Mouse (Mus musculus): ENCODE results near the gene Zfp119b. TPM values are rescaled to one million over a fixed set of nuclear protein-coding genes. Genes with fewer than 3 reads are reported as not detected.

The Zfp119b gene
- polyA plus RNA-seq (2012; rRNA removed; ENCODE audit: low replicate concordance): 0.12 TPM in 1 of 2 replicates, not detected in the other

GRCm38 (mm10) chr17:55949400-55949799 lies at the start of gene Zfp119b:
Gene Zfp119b (minus strand): TSS chr17:55949500.

GRCm38 (mm10) chr17:55986030-55986961 lies 37.0 kb upstream of the Zfp119b start, which contains the start of gene Fsd1:
Gene Fsd1 (plus strand): TSS chr17:55986509.

GRCm38 (mm10) chr17:55969966-55970891 lies 20.9 kb upstream of the Zfp119b start, which contains the start of gene Shd:
Gene Shd (plus strand): TSS chr17:55970467.

GRCm38 (mm10) chr17:55958918-55959728 lies 9.8 kb upstream of the Zfp119b start, which contains the start of gene Yju2:
Gene Yju2 (plus strand): TSS chr17:55959099.

GRCm38 (mm10) chr17:55952447-55953027 lies 3.2 kb upstream of the Zfp119b start, which contains the start of gene Ebi3:
Gene Ebi3 (plus strand): TSS chr17:55952640.

Other genes starting within 250 kb of the Zfp119b start
- 0.14 and 0.64 TPM in 2 replicates for gene Pot1b, start 236.9 kb downstream of the Zfp119b start, polyA plus RNA-seq (2012; rRNA removed; ENCODE audit: low replicate concordance)
- 0.23 and 0.41 TPM in 2 replicates for gene Adgre4, start 199.5 kb downstream of the Zfp119b start, polyA plus RNA-seq (2012; rRNA removed; ENCODE audit: low replicate concordance)
- not detected in 2 replicates for gene Zfp119a, start 70.6 kb downstream of the Zfp119b start, polyA plus RNA-seq (2012; rRNA removed; ENCODE audit: low replicate concordance)
- gene Zfp959, start 57.4 kb downstream of the Zfp119b start, polyA plus RNA-seq (2012; rRNA removed; ENCODE audit: low replicate concordance): 0.09 and 0.28 TPM in 2 replicates
- 6.0 and 12.4 TPM in 2 replicates for gene Ebi3, start 3.1 kb upstream of the Zfp119b start, polyA plus RNA-seq (2012; rRNA removed; ENCODE audit: low replicate concordance)
- 4.0 and 4.3 TPM in 2 replicates for gene Yju2, start 9.6 kb upstream of the Zfp119b start, polyA plus RNA-seq (2012; rRNA removed; ENCODE audit: low replicate concordance)
- gene Shd, start 21.0 kb upstream of the Zfp119b start, polyA plus RNA-seq (2012; rRNA removed; ENCODE audit: low replicate concordance): 1.9 and 3.2 TPM in 2 replicates
- 1.6 and 1.7 TPM in 2 replicates for gene Fsd1, start 37.0 kb upstream of the Zfp119b start, polyA plus RNA-seq (2012; rRNA removed; ENCODE audit: low replicate concordance)
- 96.5 and 192 TPM in 2 replicates for gene Stap2, start 56.1 kb upstream of the Zfp119b start, polyA plus RNA-seq (2012; rRNA removed; ENCODE audit: low replicate concordance)
- gene Mpnd, start 56.2 kb upstream of the Zfp119b start, polyA plus RNA-seq (2012; rRNA removed; ENCODE audit: low replicate concordance): 166 and 484 TPM in 2 replicates
- 73.4 and 86.3 TPM in 2 replicates for gene Sh3gl1, start 87.1 kb upstream of the Zfp119b start, polyA plus RNA-seq (2012; rRNA removed; ENCODE audit: low replicate concordance)
- 2.9 and 3.3 TPM in 2 replicates for gene Chaf1a, start 90.9 kb upstream of the Zfp119b start, polyA plus RNA-seq (2012; rRNA removed; ENCODE audit: low replicate concordance)
- gene Ubxn6, start 125.5 kb upstream of the Zfp119b start, polyA plus RNA-seq (2012; rRNA removed; ENCODE audit: low replicate concordance): 47.8 and 66.0 TPM in 2 replicates
- gene Hdgfl2, start 130.1 kb upstream of the Zfp119b start, polyA plus RNA-seq (2012; rRNA removed; ENCODE audit: low replicate concordance): 17.7 and 37.4 TPM in 2 replicates
- gene Plin4, start 160.3 kb upstream of the Zfp119b start, polyA plus RNA-seq (2012; rRNA removed; ENCODE audit: low replicate concordance): 5.8 and 9.5 TPM in 2 replicates
- gene Plin5, start 168.1 kb upstream of the Zfp119b start, polyA plus RNA-seq (2012; rRNA removed; ENCODE audit: low replicate concordance): 0.37 and 0.41 TPM in 2 replicates
- gene Lrg1, start 172.5 kb upstream of the Zfp119b start, polyA plus RNA-seq (2012; rRNA removed; ENCODE audit: low replicate concordance): 22.8 and 28.2 TPM in 2 replicates
- gene Sema6b, start 190.8 kb upstream of the Zfp119b start, polyA plus RNA-seq (2012; rRNA removed; ENCODE audit: low replicate concordance): 7.6 and 19.5 TPM in 2 replicates
- gene Tnfaip8l1, start 213.0 kb upstream of the Zfp119b start, polyA plus RNA-seq (2012; rRNA removed; ENCODE audit: low replicate concordance): 5.9 and 6.6 TPM in 2 replicates
- 97.9 and 103 TPM in 2 replicates for gene Mydgf, start 234.4 kb upstream of the Zfp119b start, polyA plus RNA-seq (2012; rRNA removed; ENCODE audit: low replicate concordance)